Mouse (Mus musculus): ENCODE data around the gene Hip1. TPM values are rescaled to one million over a fixed set of nuclear protein-coding genes. Genes with fewer than 3 reads are reported as not detected.

Gene Hip1
- polyA plus RNA-seq, 1 experiment: 51.6 TPM

GRCm38 (mm10) chr5:135395826-135396225, 149.1 kb downstream of the Hip1 start:
- TF ChIP-seq CTCF (IDR thresholded peaks at IDR 0.05; ENCODE audit: low read depth, low read length): peak; percentile 39
- no peak for TF ChIP-seq EP300 (IDR thresholded peaks at IDR 0.05; ENCODE audit: insufficient read depth, low read depth, low read length)
- TF ChIP-seq POLR2A (IDR thresholded peaks at IDR 0.05; ENCODE audit: insufficient read depth, low read length): no peak
- Histone ChIP-seq H3K4me1 (ENCODE audit: control insufficient read depth, insufficient read depth, low read length) (no peaks in the 10 kb centered on the region), H3K27me3 (ENCODE audit: control insufficient read depth, insufficient read depth, low read length, poor library complexity, severe bottlenecking) (no peaks in the 10 kb centered on the region), H3K9ac (ENCODE audit: low read depth, poor library complexity, severe bottlenecking) (no peak overlapping the region; the same call in 1 of the 2 replicates), H3K4me3 (ENCODE audit: low read depth, low read length) (no peak overlapping the region), H3K9me3 (replicated peaks; ENCODE audit: control insufficient read depth, insufficient read depth, low read length, poor library complexity, severe bottlenecking) (no peaks in the 10 kb centered on the region), H3K36me3 (ENCODE audit: control insufficient read depth, insufficient read depth, low read length, poor library complexity, severe bottlenecking) (peaks cover 13% of the 10 kb centered on the region), H3K27ac (ENCODE audit: insufficient read depth, low read length) (no peak overlapping the region)

GRCm38 (mm10) chr5:135394004-135394823, 150.7 kb downstream of the Hip1 start, which contains the start of gene Pom121:
Gene Pom121, minus strand, starts transcription at chr5:135394546.
- H3K9ac ChIP-seq (ENCODE audit: low read depth, poor library complexity, severe bottlenecking): peak within 1 kb of the TSS; percentile 97
- peak within 1 kb of the TSS; percentile 27; the same call in 1 of the 2 replicates for H3K27ac ChIP-seq (ENCODE audit: insufficient read depth, low read length)
- H3K36me3 ChIP-seq (ENCODE audit: control insufficient read depth, insufficient read depth, low read length, poor library complexity, severe bottlenecking): peaks cover 25% of the 10 kb centered on the region
- H3K9me3 ChIP-seq (replicated peaks; ENCODE audit: control insufficient read depth, insufficient read depth, low read length, poor library complexity, severe bottlenecking): no peaks in the 10 kb centered on the region
- H3K4me1 ChIP-seq (ENCODE audit: control insufficient read depth, insufficient read depth, low read length): no peaks in the 10 kb centered on the region
- TF ChIP-seq EP300 (IDR thresholded peaks at IDR 0.05; ENCODE audit: insufficient read depth, low read depth, low read length): no peak
- TF ChIP-seq POLR2A (IDR thresholded peaks at IDR 0.05; ENCODE audit: insufficient read depth, low read length): no peak
- no peak for TF ChIP-seq CTCF (IDR thresholded peaks at IDR 0.05; ENCODE audit: low read depth, low read length)
- H3K4me3 ChIP-seq (ENCODE audit: low read depth, low read length): peak within 1 kb of the TSS; percentile 94
- no peaks in the 10 kb centered on the region for H3K27me3 ChIP-seq (ENCODE audit: control insufficient read depth, insufficient read depth, low read length, poor library complexity, severe bottlenecking)

GRCm38 (mm10) chr5:135383771-135384170, 161.1 kb downstream of the Hip1 start:
- Histone ChIP-seq H3K27ac (ENCODE audit: insufficient read depth, low read length) (no peak overlapping the region), H3K9ac (ENCODE audit: low read depth, poor library complexity, severe bottlenecking) (no peak overlapping the region), H3K36me3 (ENCODE audit: control insufficient read depth, insufficient read depth, low read length, poor library complexity, severe bottlenecking) (peaks cover 64% of the 10 kb centered on the region), H3K4me3 (ENCODE audit: low read depth, low read length) (no peak overlapping the region), H3K9me3 (replicated peaks; ENCODE audit: control insufficient read depth, insufficient read depth, low read length, poor library complexity, severe bottlenecking) (no peaks in the 10 kb centered on the region), H3K27me3 (ENCODE audit: control insufficient read depth, insufficient read depth, low read length, poor library complexity, severe bottlenecking) (no peaks in the 10 kb centered on the region), H3K4me1 (ENCODE audit: control insufficient read depth, insufficient read depth, low read length) (no peaks in the 10 kb centered on the region)
- TF ChIP-seq CTCF (IDR thresholded peaks at IDR 0.05; ENCODE audit: low read depth, low read length) (no peak), EP300 (IDR thresholded peaks at IDR 0.05; ENCODE audit: insufficient read depth, low read depth, low read length) (no peak), POLR2A (IDR thresholded peaks at IDR 0.05; ENCODE audit: insufficient read depth, low read length) (no peak)

DNA sequence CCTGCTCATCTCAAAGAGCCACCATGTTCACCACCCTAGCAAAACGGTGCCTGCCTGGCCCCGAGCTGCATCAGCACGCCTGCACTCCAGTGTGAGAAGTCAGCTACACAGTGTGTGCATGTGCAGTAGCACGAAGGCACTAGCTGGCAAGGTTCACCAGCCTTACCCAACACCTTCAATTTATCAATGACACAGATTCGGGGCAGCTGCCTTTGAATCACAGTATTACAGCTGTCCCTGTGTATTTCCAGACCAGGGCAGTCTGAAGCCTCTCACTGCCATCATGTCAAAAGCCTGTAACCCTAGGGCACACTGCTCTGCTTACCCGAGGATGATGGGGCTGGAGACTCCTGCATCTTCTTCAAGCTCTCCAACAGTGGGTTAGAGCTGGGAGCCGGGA, 162.2 kb downstream of the Hip1 start:
- no peak overlapping the region for H3K27ac ChIP-seq (ENCODE audit: insufficient read depth, low read length)
- H3K9ac ChIP-seq (ENCODE audit: low read depth, poor library complexity, severe bottlenecking): no peak overlapping the region
- no peaks in the 10 kb centered on the region for H3K27me3 ChIP-seq (ENCODE audit: control insufficient read depth, insufficient read depth, low read length, poor library complexity, severe bottlenecking)
- H3K36me3 ChIP-seq (ENCODE audit: control insufficient read depth, insufficient read depth, low read length, poor library complexity, severe bottlenecking): peaks cover 67% of the 10 kb centered on the region
- no peak overlapping the region for H3K4me3 ChIP-seq (ENCODE audit: low read depth, low read length)
- no peaks in the 10 kb centered on the region for H3K4me1 ChIP-seq (ENCODE audit: control insufficient read depth, insufficient read depth, low read length)
- TF ChIP-seq CTCF (IDR thresholded peaks at IDR 0.05; ENCODE audit: low read depth, low read length): no peak
- no peak for TF ChIP-seq POLR2A (IDR thresholded peaks at IDR 0.05; ENCODE audit: insufficient read depth, low read length)
- TF ChIP-seq EP300 (IDR thresholded peaks at IDR 0.05; ENCODE audit: insufficient read depth, low read depth, low read length): no peak
- H3K9me3 ChIP-seq (replicated peaks; ENCODE audit: control insufficient read depth, insufficient read depth, low read length, poor library complexity, severe bottlenecking): no peaks in the 10 kb centered on the region

DNA sequence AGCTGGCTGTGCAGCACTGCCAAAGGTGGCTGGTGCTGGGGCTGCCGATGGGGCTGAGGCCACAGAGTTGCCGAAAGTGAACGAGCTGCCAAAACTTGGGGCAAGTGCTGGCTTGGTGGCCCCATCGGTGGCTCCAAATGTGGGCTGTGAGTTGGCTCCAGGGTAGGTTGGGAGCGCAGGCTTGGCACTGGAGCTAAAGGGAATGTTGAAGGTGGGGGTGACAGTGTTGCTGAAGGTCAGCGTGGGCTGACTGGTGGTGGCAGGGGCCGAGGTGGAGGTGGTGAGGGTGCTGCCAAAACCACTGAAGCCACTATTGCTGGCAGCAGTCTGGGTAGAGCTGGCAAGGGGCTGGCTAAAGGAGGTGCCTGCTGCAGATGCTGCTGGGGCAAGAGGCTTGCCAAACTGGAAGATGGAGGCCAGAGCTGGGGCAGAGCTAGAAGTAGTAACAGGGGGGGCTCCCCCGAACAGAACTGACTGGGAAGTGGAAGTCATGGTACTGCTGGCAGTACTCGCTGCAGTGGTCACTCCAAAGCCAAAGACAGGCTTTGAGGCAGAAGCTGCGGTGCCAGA, 163.5 kb downstream of the Hip1 start:
- TF ChIP-seq POLR2A (IDR thresholded peaks at IDR 0.05; ENCODE audit: insufficient read depth, low read length) (no peak), EP300 (IDR thresholded peaks at IDR 0.05; ENCODE audit: insufficient read depth, low read depth, low read length) (no peak), CTCF (IDR thresholded peaks at IDR 0.05; ENCODE audit: low read depth, low read length) (no peak)
- Histone ChIP-seq H3K9ac (ENCODE audit: low read depth, poor library complexity, severe bottlenecking) (no peak overlapping the region), H3K36me3 (ENCODE audit: control insufficient read depth, insufficient read depth, low read length, poor library complexity, severe bottlenecking) (peaks cover 61% of the 10 kb centered on the region), H3K27me3 (ENCODE audit: control insufficient read depth, insufficient read depth, low read length, poor library complexity, severe bottlenecking) (no peaks in the 10 kb centered on the region), H3K4me1 (ENCODE audit: control insufficient read depth, insufficient read depth, low read length) (no peaks in the 10 kb centered on the region), H3K4me3 (ENCODE audit: low read depth, low read length) (no peak overlapping the region), H3K9me3 (replicated peaks; ENCODE audit: control insufficient read depth, insufficient read depth, low read length, poor library complexity, severe bottlenecking) (no peaks in the 10 kb centered on the region), H3K27ac (ENCODE audit: insufficient read depth, low read length) (no peak overlapping the region)

- no peak overlapping the region for H3K27ac ChIP-seq (ENCODE audit: insufficient read depth, low read length)
- TF ChIP-seq CTCF (IDR thresholded peaks at IDR 0.05; ENCODE audit: low read depth, low read length): no peak
- H3K4me1 ChIP-seq (ENCODE audit: control insufficient read depth, insufficient read depth, low read length): no peaks in the 10 kb centered on the region
- H3K36me3 ChIP-seq (ENCODE audit: control insufficient read depth, insufficient read depth, low read length, poor library complexity, severe bottlenecking): peaks cover 65% of the 10 kb centered on the region
- no peak overlapping the region for H3K4me3 ChIP-seq (ENCODE audit: low read depth, low read length)
- no peaks in the 10 kb centered on the region for H3K27me3 ChIP-seq (ENCODE audit: control insufficient read depth, insufficient read depth, low read length, poor library complexity, severe bottlenecking)
- no peaks in the 10 kb centered on the region for H3K9me3 ChIP-seq (replicated peaks; ENCODE audit: control insufficient read depth, insufficient read depth, low read length, poor library complexity, severe bottlenecking)
- H3K9ac ChIP-seq (ENCODE audit: low read depth, poor library complexity, severe bottlenecking): no peak overlapping the region
Measured at GRCm38 (mm10) chr5:135380681-135381080, 164.2 kb downstream of the Hip1 start.

Measured in ES-Bruce4 (cell line).